Mouse (Mus musculus) ES-E14 (cell line): ENCODE data around the gene Stard3. TPM values are rescaled to one million over a fixed set of nuclear protein-coding genes. Genes with fewer than 3 reads are reported as not detected.

Experiments
- DNase-seq: peaks from one replicate; pipeline ENCODE4 v3.0.0-alpha.2; 2013; ENCODE audit warnings: low read depth, low spot score
- H3K27ac ChIP-seq: 2 replicates; pipeline ENCODE4 v1.5.1; 2012; ENCODE audit warnings: low read depth, mild to moderate bottlenecking, low read length, moderate library complexity, mixed read lengths; ENCODE audit not compliant: poor library complexity, insufficient read depth, severe bottlenecking
- H3K36me3 ChIP-seq: 2 replicates; pipeline ENCODE4 v1.6.1; 2012; ENCODE audit warnings: mild to moderate bottlenecking, low read length, moderate library complexity, mixed read lengths; ENCODE audit not compliant: control insufficient read depth, poor library complexity, insufficient read depth, severe bottlenecking
- H3K4me1 ChIP-seq, 2 experiments: fragments of 150-350 bp in 1 of 2; sonication (generic) in 1 of 2; 2 replicates each; pipeline ENCODE4 v1.6.1; 2012; ENCODE audit warnings: low read length in 2 of 2, mild to moderate bottlenecking in 1 of 2, mixed read lengths in 1 of 2; ENCODE audit not compliant: control insufficient read depth in 2 of 2, insufficient read depth in 2 of 2, poor library complexity in 1 of 2
- H3K4me3 ChIP-seq, 2 experiments: fragments of 150-350 bp in 1 of 2; sonication (generic) in 1 of 2; 2 replicates each; pipeline ENCODE4 v1.5.1; 2012; ENCODE audit warnings: low read length in 2 of 2, low read depth in 1 of 2, mild to moderate bottlenecking in 1 of 2, mixed read lengths in 1 of 2; ENCODE audit not compliant: insufficient read depth in 1 of 2, poor library complexity in 1 of 2, severe bottlenecking in 1 of 2
- H3K9ac ChIP-seq: 2 replicates; pipeline ENCODE4 v1.6.1; 2012; ENCODE audit warnings: low read depth, mild to moderate bottlenecking, low read length, mixed read lengths; ENCODE audit not compliant: poor library complexity, insufficient read depth, severe bottlenecking
- H3K9me3 ChIP-seq: fragments of 150-350 bp; sonication (generic); 2 replicates; pipeline ENCODE4 v1.6.1; 2012; ENCODE audit warnings: low read depth, mild to moderate bottlenecking, low read length; ENCODE audit not compliant: control insufficient read depth, insufficient read depth
- CHD2 ChIP-seq: IDR thresholded peaks from 2 replicates; pipeline ENCODE4 v1.6.1; 2014; ENCODE audit warnings: mild to moderate bottlenecking, low read depth, low read length, inconsistent platforms
- HCFC1 ChIP-seq: IDR thresholded peaks from 2 replicates; pipeline ENCODE4 v1.6.1; 2012; ENCODE audit warnings: low read length, inconsistent platforms, borderline replicate concordance; ENCODE audit not compliant: insufficient read depth
- MAFK ChIP-seq: IDR thresholded peaks from 2 replicates; pipeline ENCODE4 v1.6.1; 2014; ENCODE audit warnings: mild to moderate bottlenecking, low read depth, low read length, inconsistent platforms; ENCODE audit not compliant: insufficient read depth
- ZC3H11A ChIP-seq: IDR thresholded peaks from 2 replicates; pipeline ENCODE4 v1.6.1; 2012; ENCODE audit warnings: low read depth, mild to moderate bottlenecking, inconsistent platforms, low read length, borderline replicate concordance
- ZNF384 ChIP-seq: IDR thresholded peaks from 2 replicates; pipeline ENCODE4 v1.6.1; 2012; ENCODE audit warnings: low read depth, low read length, inconsistent platforms
- in situ Hi-C, 2 experiments: fragments of 600-800 bp; cut with MboI; formaldehyde crosslinking; loops; one replicate each; pipeline ENCODE4 v1.15.1; 2025; ENCODE audit warnings: low sequenced_read_pairs in 2 of 2, inconsistent platforms in 1 of 2; ENCODE audit not compliant: unreplicated experiment in 2 of 2
- total RNA-seq: library from RNA; depleted of rRNA; stranded (reverse); fragments of 300-350 nt; gene quantifications from 2 replicates; pipeline ENCODE4 v1.2.3, GENCODE M21; 2012

Gene Stard3
- total RNA-seq, 1 experiment: 40.2 TPM

GRCm38 (mm10) chr11:98320806-98321676 lies 37.1 kb upstream of the Stard3 start:
- TF ChIP-seq ZC3H11A (no peak), ZNF384 (no peak), CHD2 (no peak), MAFK (no peak), HCFC1 (no peak)
- no peak overlapping the region for H3K9ac ChIP-seq
- no peaks in the 10 kb centered on the region for H3K9me3 ChIP-seq
- no peaks in the 10 kb centered on the region; a peak in 1 of 4 replicates for H3K4me1 ChIP-seq
- in situ Hi-C loops: no loop called here
- H3K4me3 ChIP-seq: no peak overlapping the region
- no peak overlapping the region for H3K27ac ChIP-seq
- H3K36me3 ChIP-seq: no peaks in the 10 kb centered on the region
- DNase-seq: no peak

DNA sequence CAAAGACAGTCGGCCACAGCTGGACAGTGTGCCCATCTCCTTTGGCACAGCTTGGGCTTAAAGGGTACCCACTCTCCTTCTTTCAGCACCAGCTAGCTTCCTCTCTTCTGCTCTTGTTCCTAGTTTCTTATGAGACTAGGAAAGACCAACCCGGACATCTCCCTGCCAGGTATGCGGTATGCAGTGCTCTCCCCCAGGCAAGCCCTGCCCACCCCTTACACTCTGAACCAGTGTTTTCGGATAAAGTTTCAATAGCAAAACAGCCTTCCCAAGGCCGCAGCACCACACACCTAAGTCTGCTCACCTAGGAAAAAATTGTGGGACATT lies 36.5 kb upstream of the Stard3 start:
- Histone ChIP-seq H3K36me3 (no peaks in the 10 kb centered on the region), H3K4me1 (no peaks in the 10 kb centered on the region; a peak in 1 of 4 replicates), H3K9me3 (no peaks in the 10 kb centered on the region), H3K4me3 (no peak overlapping the region), H3K27ac (no peak overlapping the region), H3K9ac (no peak overlapping the region)
- TF ChIP-seq MAFK (no peak), CHD2 (no peak), HCFC1 (no peak), ZNF384 (no peak), ZC3H11A (no peak)
- in situ Hi-C loops: no loop called here
- no peak for DNase-seq

DNA sequence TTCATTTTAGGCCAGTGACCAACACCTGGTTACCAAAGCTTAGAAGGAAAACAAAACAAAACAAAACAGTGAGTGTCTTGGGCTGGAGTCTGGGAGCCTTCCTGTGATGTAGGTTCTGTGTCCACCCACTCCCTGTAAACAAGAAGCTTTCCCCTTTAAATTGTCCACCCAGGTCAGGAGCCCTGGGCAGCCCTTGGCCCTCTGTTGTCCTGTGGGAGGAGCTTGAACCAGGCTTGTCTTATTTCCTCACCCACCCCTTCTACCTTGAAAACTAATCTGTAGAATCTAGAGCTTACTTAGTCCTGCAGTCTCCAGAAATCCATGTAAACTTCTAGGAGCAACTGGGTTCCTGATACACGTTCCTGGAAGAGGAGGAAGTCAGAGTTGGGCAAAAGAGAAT lies 36.0 kb upstream of the Stard3 start:
- in situ Hi-C loops: no loop called here
- no peak overlapping the region for H3K4me3 ChIP-seq
- DNase-seq: no peak
- H3K9ac ChIP-seq: no peak overlapping the region
- H3K27ac ChIP-seq: no peak overlapping the region
- TF ChIP-seq MAFK (no peak), ZC3H11A (no peak), CHD2 (no peak)
- H3K36me3 ChIP-seq: no peaks in the 10 kb centered on the region
- no peaks in the 10 kb centered on the region for H3K9me3 ChIP-seq
- H3K4me1 ChIP-seq: no peaks in the 10 kb centered on the region; a peak in 1 of 4 replicates

DNA sequence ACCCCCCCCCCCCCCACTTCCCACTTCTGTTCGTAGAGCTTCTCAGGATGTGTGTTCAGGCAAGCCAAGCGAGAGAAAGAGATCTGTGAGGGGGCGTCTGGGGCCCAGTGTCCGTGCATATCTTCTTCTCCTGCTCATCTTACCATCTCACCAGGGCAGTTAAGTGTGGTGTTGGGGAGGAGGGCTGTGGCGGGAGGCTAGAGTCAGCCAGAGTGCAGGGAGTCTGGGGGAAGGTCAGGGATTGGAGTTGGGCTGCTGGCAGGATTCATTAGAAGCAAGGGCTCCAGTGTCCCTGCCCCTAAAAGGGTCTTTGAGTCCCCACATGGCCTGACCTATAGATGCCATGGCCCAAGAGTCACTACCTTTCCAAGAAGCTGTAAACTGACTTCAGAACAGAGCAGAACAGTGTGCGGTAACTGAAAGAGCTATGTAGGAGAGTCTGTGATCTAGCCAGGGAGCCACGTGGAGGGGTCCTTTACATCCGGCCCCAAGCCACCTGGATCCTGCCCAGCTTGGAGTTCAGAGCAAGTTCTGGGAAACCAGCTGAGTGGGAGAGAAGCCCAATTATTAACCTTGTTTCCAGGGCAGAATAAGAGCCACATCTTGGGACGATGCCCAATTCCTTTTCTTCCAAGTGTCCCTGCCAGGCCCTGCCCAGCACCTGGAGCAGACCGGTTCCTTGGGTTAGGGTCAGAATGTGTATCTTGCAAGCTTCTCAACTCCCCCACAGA lies 34.9 kb upstream of the Stard3 start:
- H3K4me3 ChIP-seq: no peak overlapping the region
- no peak for DNase-seq
- no peaks in the 10 kb centered on the region for H3K9me3 ChIP-seq
- in situ Hi-C loops: no loop called here
- H3K27ac ChIP-seq: no peak overlapping the region
- no peaks in the 10 kb centered on the region; a peak in 1 of 4 replicates for H3K4me1 ChIP-seq
- TF ChIP-seq CHD2 (no peak), HCFC1 (no peak), MAFK (no peak), ZNF384 (no peak), ZC3H11A (no peak)
- H3K9ac ChIP-seq: no peak overlapping the region
- H3K36me3 ChIP-seq: no peaks in the 10 kb centered on the region
